Mouse (Mus musculus) kidney, embryonic 14.5 days (tissue): ENCODE measurements around the gene Cdyl2. TPM values are rescaled to one million over a fixed set of nuclear protein-coding genes. Genes with fewer than 3 reads are reported as not detected.

ENCODE experiments used
- ATAC-seq: fragments of 200-750 bp; cut with Nextera tagmentation; 2 replicates; pipeline ENCODE4 v1.8.0; 2017; ENCODE audit warnings: moderate number of reproducible peaks, mild to moderate bottlenecking, moderate TSS enrichment, moderate library complexity; ENCODE audit not compliant: low FRiP score, low TSS enrichment
- H3K27ac ChIP-seq: fragments of 300-500 bp; sonication (generic); 2 replicates; pipeline ENCODE4 v1.5.1; 2014; ENCODE audit warnings: low read depth, mild to moderate bottlenecking, low read length, moderate library complexity, mixed read lengths
- H3K27me3 ChIP-seq: fragments of 300-500 bp; sonication (generic); 2 replicates; pipeline ENCODE4 v1.6.1; 2014; ENCODE audit warnings: mild to moderate bottlenecking, low read length; ENCODE audit not compliant: control insufficient read depth, insufficient read depth
- H3K36me3 ChIP-seq: fragments of 300-500 bp; sonication (generic); 2 replicates; pipeline ENCODE4 v1.6.1; 2014; ENCODE audit warnings: low read length, mixed read lengths; ENCODE audit not compliant: control insufficient read depth, insufficient read depth
- H3K4me1 ChIP-seq: fragments of 300-500 bp; sonication (generic); 2 replicates; pipeline ENCODE4 v1.6.1; 2014; ENCODE audit warnings: low read length, mixed read lengths; ENCODE audit not compliant: control insufficient read depth, insufficient read depth
- H3K4me2 ChIP-seq: fragments of 300-500 bp; sonication (generic); replicated peaks from 2 replicates; pipeline ENCODE4 v1.6.1; 2014; ENCODE audit warnings: low read depth, mild to moderate bottlenecking, low read length
- H3K4me3 ChIP-seq: fragments of 300-500 bp; sonication (generic); 2 replicates; pipeline ENCODE4 v1.5.1; 2014; ENCODE audit warnings: mild to moderate bottlenecking, low read length
- H3K9ac ChIP-seq: fragments of 300-500 bp; sonication (generic); 2 replicates; pipeline ENCODE4 v1.6.1; 2014; ENCODE audit warnings: low read depth, mild to moderate bottlenecking, low read length, moderate library complexity
- H3K9me3 ChIP-seq: fragments of 300-500 bp; sonication (generic); 2 replicates; pipeline ENCODE4 v1.6.1; 2016; ENCODE audit warnings: low read length; ENCODE audit not compliant: control insufficient read depth
- WGBS: fragments of 180-500 bp; shearing (Covaris S2); extraction: QIAGEN DNeasy Blood & Tissue Kit; methylation state at CpG from one replicate; pipeline ENCODE4 v1.1.7; 2014; 5-methylcytosine and 5-hydroxymethylcytosine counted together
- polyA plus RNA-seq: library from polyadenylated mRNA; unstranded; fragments of >200 nt; fragmentation: Nextera tagmentation; extraction: Ambion mirVana; gene quantifications from 2 replicates; pipeline ENCODE4 v1.2.1, GENCODE M21; 2014

Gene Cdyl2
- polyA plus RNA-seq, 1 experiment from 2014 or later, result 9.2 TPM

DNA sequence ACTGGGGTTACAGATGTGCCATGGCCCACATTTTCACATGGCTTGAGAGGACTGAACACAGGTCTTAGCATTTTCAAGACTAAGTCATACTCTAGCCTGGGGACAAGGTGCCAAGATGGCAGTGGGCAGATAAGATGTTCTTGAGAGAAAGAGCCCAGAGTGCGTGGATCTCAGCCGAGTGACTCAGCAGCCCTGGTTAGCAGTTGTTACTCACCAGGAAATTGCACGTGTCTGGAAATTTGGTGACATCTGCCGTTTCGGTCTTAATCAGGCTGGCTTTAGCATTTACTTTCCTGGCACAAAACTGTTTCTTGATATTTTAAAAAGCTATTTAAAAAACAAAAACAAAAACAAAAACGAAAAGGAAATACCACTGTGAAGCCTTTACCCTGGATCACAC, 180.5 kb downstream of the Cdyl2 start:
- 83% methylated on average over 6 of the region's 6 CpGs for WGBS
- Histone ChIP-seq H3K9ac (no peak overlapping the region), H3K27ac (no peak overlapping the region), H3K27me3 (no peaks in the 10 kb centered on the region), H3K9me3 (no peaks in the 10 kb centered on the region), H3K36me3 (no peaks in the 10 kb centered on the region), H3K4me3 (no peak overlapping the region), H3K4me1 (no peaks in the 10 kb centered on the region), H3K4me2 (no peak overlapping the region)
- ATAC-seq, result no peak

DNA sequence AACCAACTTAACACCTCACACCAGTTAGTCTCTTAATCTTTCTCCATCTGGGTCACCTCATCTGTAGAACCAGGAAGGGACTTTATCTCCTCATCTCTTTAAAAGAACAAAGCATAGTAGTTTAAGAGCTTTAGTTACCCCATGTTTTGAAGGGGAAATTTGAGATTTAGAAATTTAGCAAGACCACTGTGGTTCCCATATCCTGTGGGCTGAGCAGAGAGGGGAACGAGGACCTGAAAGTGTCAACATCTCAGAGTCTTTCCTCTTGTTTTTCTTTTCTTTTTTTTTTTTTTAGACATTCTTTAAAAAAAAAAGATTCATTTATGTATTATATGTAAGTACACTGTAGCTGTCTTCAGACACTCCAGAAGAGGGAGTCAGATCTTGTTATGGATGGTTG, 189.4 kb downstream of the Cdyl2 start:
- Histone ChIP-seq H3K4me1 (no peaks in the 10 kb centered on the region), H3K27me3 (no peaks in the 10 kb centered on the region), H3K9ac (no peak overlapping the region), H3K36me3 (no peaks in the 10 kb centered on the region), H3K4me3 (no peak overlapping the region), H3K27ac (no peak overlapping the region), H3K9me3 (no peaks in the 10 kb centered on the region), H3K4me2 (no peak overlapping the region)
- ATAC-seq, result no peak
- 28% methylated on average over 1 of the region's 1 CpGs for WGBS

DNA sequence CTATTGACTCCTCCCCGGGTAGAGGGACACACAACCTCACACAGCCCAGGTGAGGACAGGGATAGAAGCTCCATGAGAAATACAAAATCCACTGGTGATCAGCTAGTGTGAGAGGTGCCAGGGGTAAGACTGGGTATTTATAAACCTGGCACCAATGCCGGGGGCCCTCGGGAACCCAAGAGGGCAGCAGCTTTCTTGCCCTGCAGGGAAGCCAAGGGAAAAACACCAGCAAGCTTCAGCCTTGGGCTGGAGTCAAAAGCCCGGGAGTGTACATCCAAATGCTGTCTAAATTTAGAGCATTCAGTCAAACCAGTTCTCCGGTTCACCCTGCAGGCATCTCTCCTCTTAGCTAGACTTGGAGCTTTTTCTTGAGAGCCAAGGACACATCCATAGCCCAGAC, 189.9 kb downstream of the Cdyl2 start:
- Histone ChIP-seq H3K4me3 (no peak overlapping the region), H3K27ac (no peak overlapping the region), H3K27me3 (no peaks in the 10 kb centered on the region), H3K36me3 (no peaks in the 10 kb centered on the region), H3K4me1 (no peaks in the 10 kb centered on the region), H3K9me3 (no peaks in the 10 kb centered on the region), H3K9ac (no peak overlapping the region), H3K4me2 (no peak overlapping the region)
- WGBS, result 90% methylated on average over 5 of the region's 5 CpGs
- no peak for ATAC-seq

DNA sequence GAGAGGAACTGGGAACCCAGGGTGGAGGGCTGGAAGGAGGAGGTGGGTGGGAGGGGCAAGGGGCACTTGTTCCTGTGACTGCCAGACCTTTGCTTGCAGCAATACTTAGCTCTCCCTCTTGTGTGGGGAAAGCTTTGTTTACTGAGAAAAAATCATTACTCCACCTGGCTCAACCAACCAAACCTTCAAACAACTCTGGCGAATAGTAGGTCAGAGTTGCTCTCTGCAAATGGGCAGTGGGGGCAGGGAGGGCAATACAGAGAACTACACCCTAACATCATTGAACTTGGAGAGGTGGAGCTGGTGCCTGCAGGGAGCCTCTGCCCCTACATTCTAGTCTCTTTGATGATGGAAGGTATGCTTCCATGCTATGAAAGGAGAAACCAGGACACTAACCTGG, 192.7 kb downstream of the Cdyl2 start:
- 85% methylated on average over 1 of the region's 1 CpGs for WGBS
- H3K4me3 ChIP-seq, result no peak overlapping the region
- no peak for ATAC-seq

DNA sequence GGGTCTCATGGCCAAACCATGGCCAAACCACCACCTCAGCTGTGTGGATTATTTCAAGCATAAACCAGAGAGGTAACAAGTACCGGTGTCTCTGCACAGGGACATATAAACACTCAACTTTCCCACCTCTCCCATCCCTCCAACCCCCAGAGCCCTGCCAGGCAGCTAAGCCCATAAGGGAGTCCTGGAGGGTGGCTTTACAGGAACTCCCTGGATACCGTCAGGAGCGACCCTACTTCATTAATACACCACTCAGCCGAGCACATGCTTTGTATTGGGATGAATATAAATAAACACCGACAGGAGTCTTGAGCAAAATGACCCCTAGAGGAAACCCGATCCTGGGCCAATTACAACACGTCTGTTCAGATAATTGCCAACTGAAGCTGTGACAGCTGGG, 194.0 kb downstream of the Cdyl2 start:
- Histone ChIP-seq H3K27ac (no peak overlapping the region), H3K4me2 (no peak overlapping the region), H3K9ac (no peak overlapping the region), H3K9me3 (no peaks in the 10 kb centered on the region), H3K4me3 (no peak overlapping the region), H3K4me1 (no peaks in the 10 kb centered on the region), H3K27me3 (no peaks in the 10 kb centered on the region), H3K36me3 (no peaks in the 10 kb centered on the region)
- 27% methylated on average over 7 of the region's 7 CpGs for WGBS
- no peak for ATAC-seq

More for the DNA sequence above, 192.7 kb downstream of the Cdyl2 start:
- no peak overlapping the region for H3K27ac ChIP-seq
- H3K4me2 ChIP-seq, result no peak overlapping the region
- H3K36me3 ChIP-seq, result no peaks in the 10 kb centered on the region
- H3K4me1 ChIP-seq, result no peaks in the 10 kb centered on the region
- no peaks in the 10 kb centered on the region for H3K27me3 ChIP-seq
- no peaks in the 10 kb centered on the region for H3K9me3 ChIP-seq
- H3K9ac ChIP-seq, result no peak overlapping the region

DNA sequence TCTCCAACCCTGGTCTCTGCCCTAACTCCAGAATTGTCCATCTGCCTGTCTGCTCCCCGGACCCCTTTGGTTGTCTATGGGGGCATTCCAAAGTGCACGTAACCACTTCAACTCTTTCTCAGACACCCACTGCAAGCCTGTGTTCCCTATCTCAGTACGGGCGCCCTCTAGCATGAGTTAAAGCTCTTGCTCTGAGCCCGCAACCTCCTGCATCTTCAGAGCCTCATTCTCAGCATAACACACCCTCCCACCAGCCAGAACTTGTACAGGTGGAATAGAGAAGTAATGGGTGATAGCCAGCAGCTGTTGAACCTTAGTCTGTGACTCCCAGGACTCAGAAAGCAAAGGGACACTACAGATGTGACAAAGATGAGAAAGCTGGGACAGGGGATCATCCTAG, 196.0 kb downstream of the Cdyl2 start:
- Histone ChIP-seq H3K4me2 (no peak overlapping the region), H3K27ac (no peak overlapping the region), H3K9me3 (no peaks in the 10 kb centered on the region), H3K9ac (no peak overlapping the region), H3K4me3 (no peak overlapping the region), H3K4me1 (no peaks in the 10 kb centered on the region), H3K36me3 (no peaks in the 10 kb centered on the region), H3K27me3 (no peaks in the 10 kb centered on the region)
- no peak for ATAC-seq
- 77% methylated on average over 5 of the region's 5 CpGs for WGBS

DNA sequence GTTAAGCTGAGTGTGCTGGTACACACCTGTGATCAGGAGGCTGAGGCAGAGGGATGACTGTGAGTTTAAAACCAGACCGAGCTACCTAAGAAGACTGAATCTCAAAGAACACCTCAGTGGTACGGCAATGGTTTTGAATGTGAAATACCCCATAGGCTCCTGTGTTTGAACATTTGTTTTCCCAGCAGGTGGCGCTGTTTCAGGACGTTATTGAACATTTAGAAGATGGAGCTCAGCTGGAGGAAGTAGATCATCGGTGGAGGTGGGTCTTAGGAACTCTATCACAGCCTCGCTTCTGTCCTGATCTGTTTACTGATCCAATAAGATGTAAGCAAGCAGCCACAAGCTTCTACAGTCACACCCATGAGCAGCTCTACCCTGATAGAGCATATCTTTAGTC, 199.7 kb downstream of the Cdyl2 start:
- H3K4me3 ChIP-seq, result no peak overlapping the region
- no peak for ATAC-seq
- no peaks in the 10 kb centered on the region for H3K9me3 ChIP-seq
- H3K4me2 ChIP-seq, result no peak overlapping the region
- H3K27ac ChIP-seq, result no peak overlapping the region
- H3K4me1 ChIP-seq, result no peaks in the 10 kb centered on the region
- H3K36me3 ChIP-seq, result no peaks in the 10 kb centered on the region
- no peak overlapping the region for H3K9ac ChIP-seq
- WGBS, result 75% methylated on average over 6 of the region's 6 CpGs
- H3K27me3 ChIP-seq, result no peaks in the 10 kb centered on the region

DNA sequence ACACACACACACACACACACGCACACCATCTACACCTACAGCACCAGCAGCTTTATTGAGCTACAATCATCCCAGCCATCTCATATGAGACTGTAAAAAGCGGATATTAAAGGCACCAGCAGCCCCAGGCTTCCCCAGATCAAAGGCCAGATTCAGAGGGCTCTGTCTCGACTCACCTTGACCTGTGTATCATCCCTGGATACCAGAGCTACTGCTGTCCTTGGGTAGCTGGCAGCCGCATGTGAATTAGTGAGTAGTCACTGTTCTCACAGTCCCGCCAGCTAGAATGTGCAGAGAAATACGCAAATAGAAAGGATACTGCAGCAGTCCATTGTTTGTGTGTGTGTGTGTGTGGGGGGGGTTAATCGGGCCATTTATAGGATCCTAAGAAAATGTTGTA, 204.1 kb downstream of the Cdyl2 start:
- Histone ChIP-seq H3K27me3 (no peaks in the 10 kb centered on the region), H3K9me3 (no peaks in the 10 kb centered on the region), H3K36me3 (no peaks in the 10 kb centered on the region), H3K9ac (no peak overlapping the region), H3K27ac (no peak overlapping the region), H3K4me2 (no peak overlapping the region), H3K4me1 (no peaks in the 10 kb centered on the region), H3K4me3 (no peak overlapping the region)
- 77% methylated on average over 7 of the region's 7 CpGs for WGBS
- ATAC-seq, result no peak

DNA sequence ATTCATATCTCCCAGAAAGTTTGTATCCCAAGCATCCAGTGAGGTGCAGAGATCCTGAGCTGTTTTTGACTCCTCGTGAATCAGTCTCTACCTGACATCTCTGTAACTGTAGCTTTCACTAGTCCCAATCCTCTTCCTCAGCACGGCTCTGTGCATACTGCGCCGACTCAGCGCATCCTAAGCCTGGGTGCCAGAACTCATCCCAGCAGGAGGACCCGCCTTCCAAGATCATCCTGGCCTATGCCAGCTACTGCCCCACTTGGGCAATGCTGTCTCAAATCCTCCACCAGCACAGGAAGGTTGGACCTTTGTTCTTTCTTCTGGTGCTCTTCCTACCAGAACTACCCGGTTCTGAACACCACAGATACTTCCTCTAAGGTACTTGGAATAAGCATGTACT, 207.9 kb downstream of the Cdyl2 start:
- H3K27me3 ChIP-seq, result no peaks in the 10 kb centered on the region
- H3K27ac ChIP-seq, result no peak overlapping the region
- no peak for ATAC-seq
- WGBS, result 85% methylated on average over 7 of the region's 7 CpGs
- H3K9ac ChIP-seq, result no peak overlapping the region
- H3K9me3 ChIP-seq, result no peaks in the 10 kb centered on the region
- H3K4me3 ChIP-seq, result no peak overlapping the region
- H3K4me2 ChIP-seq, result no peak overlapping the region
- H3K36me3 ChIP-seq, result no peaks in the 10 kb centered on the region
- no peaks in the 10 kb centered on the region for H3K4me1 ChIP-seq
